Mouse (Mus musculus) urinary bladder, adult 2 months (tissue): Measurements from ENCODE around the gene Nxf7. TPM values are rescaled to one million over a fixed set of nuclear protein-coding genes. Genes with fewer than 3 reads are reported as not detected.
"Not testable (repeated sequence)": the region's sequence is repeated elsewhere in the genome, so short reads cannot be mapped to it uniquely, and the experiment has no call there.

Experiments used
- DNase-seq: peaks from one replicate; pipeline ENCODE4 v3.0.0; 2022; ENCODE audit warnings: low spot score
- polyA plus RNA-seq: library from polyadenylated mRNA; depleted of rRNA; stranded (reverse); fragments of >200 nt; gene quantifications from 2 replicates; pipeline ENCODE4 v1.2.3, GENCODE M21; 2012; rRNA removed

The Nxf7 gene
- 0.22 and 0.34 TPM in 2 replicates for polyA plus RNA-seq

- DNase-seq: no peak
These were observed at the start of gene Nxf7 for GRCm38 (mm10) chrX:135598677-135599076. Gene Nxf7, minus strand, starts transcription at chrX:135598777.

- DNase-seq: no peak
These were observed 29.0 kb upstream of the Nxf7 start, which contains the start of gene Prame for GRCm38 (mm10) chrX:135627605-135628004. Gene Prame, minus strand, starts transcription at chrX:135627705.

GRCm38 (mm10) chrX:135601298-135602029 is 2.9 kb upstream of the Nxf7 start:
- not testable (repeated sequence) for DNase-seq

- DNase-seq: no peak
These were observed 481 bp downstream of the Nxf7 start for GRCm38 (mm10) chrX:135598096-135598495.

GRCm38 (mm10) chrX:135576412-135576811 is 22.2 kb downstream of the Nxf7 start:
- no peak for DNase-seq

GRCm38 (mm10) chrX:135574958-135575628 is 23.5 kb downstream of the Nxf7 start:
- not testable (repeated sequence) for DNase-seq

GRCm38 (mm10) chrX:135574261-135574957 is 24.2 kb downstream of the Nxf7 start:
- not testable (repeated sequence) for DNase-seq

GRCm38 (mm10) chrX:135569467-135569866 is 29.1 kb downstream of the Nxf7 start:
- not testable (repeated sequence) for DNase-seq

GRCm38 (mm10) chrX:135564934-135565333 is 33.6 kb downstream of the Nxf7 start:
- not testable (repeated sequence) for DNase-seq

GRCm38 (mm10) chrX:135562841-135563240 is 35.7 kb downstream of the Nxf7 start:
- no peak for DNase-seq

GRCm38 (mm10) chrX:135561693-135562092 is 36.9 kb downstream of the Nxf7 start:
- not testable (repeated sequence) for DNase-seq

- DNase-seq: not testable (repeated sequence)
These were observed 37.6 kb downstream of the Nxf7 start for GRCm38 (mm10) chrX:135560933-135561332.

- not testable (repeated sequence) for DNase-seq
These were observed 38.9 kb downstream of the Nxf7 start for GRCm38 (mm10) chrX:135559665-135560064.

Other genes starting within 250 kb of the Nxf7 start
- gene Gm5128, start 225.5 kb downstream of the Nxf7 start, polyA plus RNA-seq: not detected in 2 replicates
- not detected in 2 replicates for gene Gm7903, start 164.9 kb downstream of the Nxf7 start, polyA plus RNA-seq
- not detected in 2 replicates for gene AV320801, start 104.2 kb downstream of the Nxf7 start, polyA plus RNA-seq
- not detected in 2 replicates for gene Prame, start 28.9 kb upstream of the Nxf7 start, polyA plus RNA-seq
- not detected in 2 replicates for gene Tcp11x2, start 95.0 kb upstream of the Nxf7 start, polyA plus RNA-seq
- not detected in 2 replicates for gene Tmsb15a, start 126.5 kb upstream of the Nxf7 start, polyA plus RNA-seq
- 8.1 and 8.6 TPM in 2 replicates for gene Armcx5, start 144.0 kb upstream of the Nxf7 start, polyA plus RNA-seq
- 25.0 and 26.2 TPM in 2 replicates for gene Gprasp1, start 144.0 kb upstream of the Nxf7 start, polyA plus RNA-seq
- 13.4 and 14.1 TPM in 2 replicates for gene Bhlhb9, start 198.8 kb upstream of the Nxf7 start, polyA plus RNA-seq
- gene Gprasp2, start 240.3 kb upstream of the Nxf7 start, polyA plus RNA-seq: 6.3 and 7.6 TPM in 2 replicates